Mouse (Mus musculus) CH12.LX (cell line): ENCODE measurements around the gene Cped1.

ENCODE experiments used
- CTCF ChIP-seq, 2 experiments: IDR thresholded peaks in 1 of 2; conservative IDR thresholded peaks in 1 of 2; 2 replicates each; pipeline ENCODE4 v1.5.1; 2011 to 2012; ENCODE audit warnings: low read depth in 2 of 2, low read length in 2 of 2, improper control_type of control experiment in 1 of 2, inconsistent platforms in 1 of 2, mild to moderate bottlenecking in 1 of 2, moderate library complexity in 1 of 2
- E2F4 ChIP-seq: IDR thresholded peaks from 2 replicates; pipeline ENCODE4 v1.6.1; 2011; ENCODE audit warnings: low read depth, low read length, improper control_type of control experiment; ENCODE audit not compliant: insufficient replicate concordance
- EP300 ChIP-seq: IDR thresholded peaks from 2 replicates; pipeline ENCODE4 v1.6.1; 2011; ENCODE audit warnings: low read length, improper control_type of control experiment
- ETS1 ChIP-seq: conservative IDR thresholded peaks from 2 replicates; pipeline ENCODE4 v1.6.1; 2012; ENCODE audit warnings: low read depth, mild to moderate bottlenecking, inconsistent platforms, low read length, improper control_type of control experiment, moderate library complexity
- IRF4 ChIP-seq: IDR thresholded peaks from 2 replicates; pipeline ENCODE4 v1.6.1; 2014; ENCODE audit warnings: low read depth, mild to moderate bottlenecking, inconsistent platforms, low read length, improper control_type of control experiment
- MAFK ChIP-seq: IDR thresholded peaks from 2 replicates; pipeline ENCODE4 v1.6.1; 2011; ENCODE audit warnings: low read length, improper control_type of control experiment; ENCODE audit not compliant: insufficient replicate concordance
- POLR2A ChIP-seq: IDR thresholded peaks from 2 replicates; pipeline ENCODE4 v1.6.1; 2011; ENCODE audit warnings: low read depth, mild to moderate bottlenecking, improper control_type of control experiment, low read length
- POLR2AphosphoS2 ChIP-seq: IDR thresholded peaks from 2 replicates; pipeline ENCODE4 v1.6.1; 2011; ENCODE audit warnings: low read depth, low read length, improper control_type of control experiment
- SMC3 ChIP-seq: IDR thresholded peaks from 2 replicates; pipeline ENCODE4 v1.6.1; 2011; ENCODE audit warnings: low read depth, low read length, improper control_type of control experiment
- TBP ChIP-seq: conservative IDR thresholded peaks from 2 replicates; pipeline ENCODE4 v1.6.1; 2011; ENCODE audit warnings: low read depth, low read length, improper control_type of control experiment
- TCF12 ChIP-seq: IDR thresholded peaks from 2 replicates; pipeline ENCODE4 v1.6.1; 2014; ENCODE audit warnings: low read depth, mild to moderate bottlenecking, inconsistent platforms, low read length, improper control_type of control experiment
- ZC3H11A ChIP-seq: IDR thresholded peaks from 2 replicates; pipeline ENCODE4 v1.6.1; 2012; ENCODE audit warnings: low read depth, mild to moderate bottlenecking, inconsistent platforms, low read length, improper control_type of control experiment

- TF ChIP-seq E2F4 (no peak), SMC3 (no peak), ZC3H11A (no peak), POLR2A (no peak), CTCF (conservative IDR thresholded peaks at IDR 0.05 in 1 of 2, IDR thresholded peaks at IDR 0.05 in 1 of 2; ENCODE audit: low read depth in 2 of 2, low read length in 2 of 2) (no peak), IRF4 (no peak; the same call in 1 of the 2 replicates), ETS1 (no peak), TBP (no peak), MAFK (no peak), TCF12 (no peak), EP300 (0 out of 2 replicates have a peak, but pooled peaks have one; percentile 11), POLR2AphosphoS2 (no peak)
Measured at GRCm38 (mm10) chr6:22262519-22262918, 276.8 kb downstream of the Cped1 start.
